Mouse (Mus musculus): ENCODE data around the gene Areg. TPM values are rescaled to one million over a fixed set of nuclear protein-coding genes. Genes with fewer than 3 reads are reported as not detected.
A peak's percentile ranks its signal among the peaks of the same experiment; 100 is the strongest.

Areg gene
- polyA plus RNA-seq, 1 experiment from 2014 or later = 0.37 TPM

- H3K9ac ChIP-seq = no peak overlapping the region
- H3K36me3 ChIP-seq = no peaks in the 10 kb centered on the region
- no peak for ATAC-seq (ENCODE audit: insufficient number of reproducible peaks, low FRiP score)
- H3K4me3 ChIP-seq = no peak overlapping the region
- no peaks in the 10 kb centered on the region for H3K9me3 ChIP-seq (replicated peaks)
- H3K4me2 ChIP-seq = no peak overlapping the region
- H3K4me1 ChIP-seq (replicated peaks) = no peaks in the 10 kb centered on the region; the same call in 1 of the 2 replicates
- H3K27me3 ChIP-seq (replicated peaks) = no peaks in the 10 kb centered on the region
- 67% methylated on average over 4 of the region's 4 CpGs for WGBS
- H3K27ac ChIP-seq (ENCODE audit: poor library complexity, severe bottlenecking) = no peak overlapping the region
Measured at GRCm38 (mm10) chr5:91123404-91123803, 16.0 kb upstream of the Areg start.

- no peak for ATAC-seq (ENCODE audit: insufficient number of reproducible peaks, low FRiP score)
- Histone ChIP-seq H3K4me3 (no peak overlapping the region), H3K4me1 (replicated peaks) (no peaks in the 10 kb centered on the region), H3K9me3 (replicated peaks) (no peaks in the 10 kb centered on the region), H3K9ac (no peak overlapping the region), H3K27me3 (replicated peaks) (no peaks in the 10 kb centered on the region), H3K4me2 (no peak overlapping the region), H3K27ac (ENCODE audit: poor library complexity, severe bottlenecking) (no peak overlapping the region), H3K36me3 (no peaks in the 10 kb centered on the region)
- 79% methylated on average over 2 of the region's 2 CpGs for WGBS
Measured at GRCm38 (mm10) chr5:91124140-91124539, 15.3 kb upstream of the Areg start.

GRCm38 (mm10) chr5:91126623-91127022, 12.8 kb upstream of the Areg start:
- no peak overlapping the region for H3K27ac ChIP-seq (ENCODE audit: poor library complexity, severe bottlenecking)
- H3K36me3 ChIP-seq = no peaks in the 10 kb centered on the region
- WGBS = 59% methylated on average over 1 of the region's 1 CpGs

GRCm38 (mm10) chr5:91134961-91135360, 4.4 kb upstream of the Areg start:
- Histone ChIP-seq H3K4me1 (replicated peaks) (no peaks in the 10 kb centered on the region; the same call in 1 of the 2 replicates), H3K36me3 (no peaks in the 10 kb centered on the region), H3K27me3 (replicated peaks) (peaks cover 6% of the 10 kb centered on the region; the same call in 1 of the 2 replicates), H3K27ac (ENCODE audit: poor library complexity, severe bottlenecking) (no peak overlapping the region), H3K4me3 (no peak overlapping the region), H3K9me3 (replicated peaks) (no peaks in the 10 kb centered on the region), H3K4me2 (no peak overlapping the region), H3K9ac (no peak overlapping the region)
- ATAC-seq (ENCODE audit: insufficient number of reproducible peaks, low FRiP score) = no peak
- WGBS = 0% methylated on average over 1 of the region's 1 CpGs

More at GRCm38 (mm10) chr5:91126623-91127022, 12.8 kb upstream of the Areg start:
- no peak overlapping the region for H3K9ac ChIP-seq
- no peaks in the 10 kb centered on the region for H3K9me3 ChIP-seq (replicated peaks)
- H3K27me3 ChIP-seq (replicated peaks) = no peaks in the 10 kb centered on the region
- no peak overlapping the region for H3K4me3 ChIP-seq
- H3K4me1 ChIP-seq (replicated peaks) = no peaks in the 10 kb centered on the region
- no peak for ATAC-seq (ENCODE audit: insufficient number of reproducible peaks, low FRiP score)
- no peak overlapping the region for H3K4me2 ChIP-seq

- H3K27ac ChIP-seq (ENCODE audit: poor library complexity, severe bottlenecking) = no peak overlapping the region
- no peak for ATAC-seq (ENCODE audit: insufficient number of reproducible peaks, low FRiP score)
Measured at GRCm38 (mm10) chr5:91138970-91139369, 429 bp upstream of the Areg start.

GRCm38 (mm10) chr5:91140896-91141448, 1.6 kb downstream of the Areg start:
- Histone ChIP-seq H3K4me3 (no peak overlapping the region), H3K4me2 (no peak overlapping the region), H3K36me3 (no peaks in the 10 kb centered on the region), H3K4me1 (replicated peaks) (no peaks in the 10 kb centered on the region; the same call in 1 of the 2 replicates), H3K27me3 (replicated peaks) (peaks cover 19% of the 10 kb centered on the region), H3K27ac (ENCODE audit: poor library complexity, severe bottlenecking) (no peak overlapping the region), H3K9ac (no peak overlapping the region), H3K9me3 (replicated peaks) (no peaks in the 10 kb centered on the region)
- WGBS = 52% methylated on average over 13 of the region's 13 CpGs
- ATAC-seq (ENCODE audit: insufficient number of reproducible peaks, low FRiP score) = no peak

More at GRCm38 (mm10) chr5:91138970-91139369, 429 bp upstream of the Areg start:
- Histone ChIP-seq H3K9me3 (replicated peaks) (no peaks in the 10 kb centered on the region), H3K4me1 (replicated peaks) (no peaks in the 10 kb centered on the region; the same call in 1 of the 2 replicates), H3K4me3 (peak overlapping the region; percentile 64), H3K4me2 (peak overlapping the region; percentile 89), H3K27me3 (replicated peaks) (peaks cover 19% of the 10 kb centered on the region), H3K9ac (peak overlapping the region; percentile 63; the same call in 1 of the 2 replicates), H3K36me3 (no peaks in the 10 kb centered on the region)
- 2% methylated on average over 7 of the region's 7 CpGs for WGBS

GRCm38 (mm10) chr5:91144971-91145370, 5.6 kb downstream of the Areg start:
- Histone ChIP-seq H3K4me1 (replicated peaks) (no peaks in the 10 kb centered on the region), H3K36me3 (no peaks in the 10 kb centered on the region), H3K9me3 (replicated peaks) (0 out of 2 replicates have a peak, but pooled peaks cover 3% of the 10 kb centered on the region), H3K9ac (no peak overlapping the region), H3K27ac (ENCODE audit: poor library complexity, severe bottlenecking) (no peak overlapping the region), H3K27me3 (replicated peaks) (peaks cover 13% of the 10 kb centered on the region), H3K4me3 (no peak overlapping the region), H3K4me2 (no peak overlapping the region)
- 78% methylated on average over 9 of the region's 9 CpGs for WGBS
- no peak for ATAC-seq (ENCODE audit: insufficient number of reproducible peaks, low FRiP score)

- H3K9me3 ChIP-seq (replicated peaks) = 0 out of 2 replicates have a peak, but pooled peaks cover 3% of the 10 kb centered on the region
- no peak overlapping the region for H3K4me2 ChIP-seq
- H3K9ac ChIP-seq = no peak overlapping the region
- no peaks in the 10 kb centered on the region for H3K27me3 ChIP-seq (replicated peaks)
- no peaks in the 10 kb centered on the region for H3K36me3 ChIP-seq
- no peak overlapping the region for H3K27ac ChIP-seq (ENCODE audit: poor library complexity, severe bottlenecking)
- H3K4me3 ChIP-seq = no peak overlapping the region
- 69% methylated on average over 1 of the region's 1 CpGs for WGBS
- ATAC-seq (ENCODE audit: insufficient number of reproducible peaks, low FRiP score) = no peak
- H3K4me1 ChIP-seq (replicated peaks) = no peaks in the 10 kb centered on the region
Measured at GRCm38 (mm10) chr5:91147001-91147400, 7.6 kb downstream of the Areg start.

GRCm38 (mm10) chr5:91148054-91148453, 8.7 kb downstream of the Areg start:
- 68% methylated on average over 2 of the region's 2 CpGs for WGBS
- Histone ChIP-seq H3K9ac (no peak overlapping the region), H3K4me1 (replicated peaks) (no peaks in the 10 kb centered on the region), H3K4me3 (no peak overlapping the region), H3K9me3 (replicated peaks) (0 out of 2 replicates have a peak, but pooled peaks cover 3% of the 10 kb centered on the region), H3K27ac (ENCODE audit: poor library complexity, severe bottlenecking) (no peak overlapping the region), H3K27me3 (replicated peaks) (no peaks in the 10 kb centered on the region), H3K36me3 (no peaks in the 10 kb centered on the region), H3K4me2 (no peak overlapping the region)
- ATAC-seq (ENCODE audit: insufficient number of reproducible peaks, low FRiP score) = no peak

- no peak overlapping the region for H3K9ac ChIP-seq
- H3K4me1 ChIP-seq (replicated peaks) = no peaks in the 10 kb centered on the region
- no peak overlapping the region for H3K27ac ChIP-seq (ENCODE audit: poor library complexity, severe bottlenecking)
- H3K4me2 ChIP-seq = no peak overlapping the region
- no peak overlapping the region for H3K4me3 ChIP-seq
- no peaks in the 10 kb centered on the region for H3K27me3 ChIP-seq (replicated peaks)
- 0 out of 2 replicates have a peak, but pooled peaks cover 5% of the 10 kb centered on the region for H3K9me3 ChIP-seq (replicated peaks)
- no peaks in the 10 kb centered on the region for H3K36me3 ChIP-seq
- ATAC-seq (ENCODE audit: insufficient number of reproducible peaks, low FRiP score) = no peak
- 79% methylated on average over 8 of the region's 8 CpGs for WGBS
Measured at GRCm38 (mm10) chr5:91156677-91157076, 17.3 kb downstream of the Areg start.

- Histone ChIP-seq H3K27ac (ENCODE audit: poor library complexity, severe bottlenecking) (no peak overlapping the region), H3K36me3 (no peaks in the 10 kb centered on the region), H3K9me3 (replicated peaks) (0 out of 2 replicates have a peak, but pooled peaks cover 5% of the 10 kb centered on the region), H3K4me3 (no peak overlapping the region), H3K4me2 (no peak overlapping the region), H3K9ac (no peak overlapping the region), H3K4me1 (replicated peaks) (no peaks in the 10 kb centered on the region), H3K27me3 (replicated peaks) (no peaks in the 10 kb centered on the region)
- WGBS = 49% methylated on average over 3 of the region's 3 CpGs
- no peak for ATAC-seq (ENCODE audit: insufficient number of reproducible peaks, low FRiP score)
Measured at GRCm38 (mm10) chr5:91157169-91157568, 17.8 kb downstream of the Areg start.

- Histone ChIP-seq H3K4me2 (no peak overlapping the region), H3K27me3 (replicated peaks) (no peaks in the 10 kb centered on the region), H3K4me3 (no peak overlapping the region), H3K9me3 (replicated peaks) (no peaks in the 10 kb centered on the region), H3K27ac (ENCODE audit: poor library complexity, severe bottlenecking) (no peak overlapping the region), H3K36me3 (no peaks in the 10 kb centered on the region), H3K9ac (no peak overlapping the region), H3K4me1 (replicated peaks) (no peaks in the 10 kb centered on the region)
- 75% methylated on average over 4 of the region's 4 CpGs for WGBS
- ATAC-seq (ENCODE audit: insufficient number of reproducible peaks, low FRiP score) = no peak
Measured at GRCm38 (mm10) chr5:91162787-91163186, 23.4 kb downstream of the Areg start.
